Mouse (Mus musculus): Measurements from ENCODE around the gene Hist1h2ai.

The Hist1h2ai gene

GRCm38 (mm10) chr13:21729544-21729943 lies 13.3 kb downstream of the Hist1h2ai start:
- DNase-seq = no peak

- DNase-seq = no peak
These were observed 17.2 kb downstream of the Hist1h2ai start for GRCm38 (mm10) chr13:21733466-21733865.

- peak; percentile 92 for DNase-seq
These were observed 18.0 kb downstream of the Hist1h2ai start for GRCm38 (mm10) chr13:21734010-21734905.

- peak; percentile 75 for DNase-seq
These were observed 18.9 kb downstream of the Hist1h2ai start, which contains the start of gene Hist1h4j for GRCm38 (mm10) chr13:21734906-21735767. Hist1h4j (plus strand) TSS chr13:21735064.

GRCm38 (mm10) chr13:21745006-21745405 lies 28.8 kb downstream of the Hist1h2ai start:
- no peak for DNase-seq

GRCm38 (mm10) chr13:21749387-21750158 lies 33.4 kb downstream of the Hist1h2ai start:
- DNase-seq = no peak

- peak; percentile 91 for DNase-seq
These were observed 34.2 kb downstream of the Hist1h2ai start, which contains the start of gene Hist1h4k for GRCm38 (mm10) chr13:21750159-21751017. Hist1h4k (minus strand) TSS chr13:21750505.

- DNase-seq = no peak
These were observed 35.2 kb downstream of the Hist1h2ai start for GRCm38 (mm10) chr13:21751417-21751816.

- DNase-seq = no peak
These were observed 35.6 kb downstream of the Hist1h2ai start for GRCm38 (mm10) chr13:21751827-21752226.

- no peak for DNase-seq
These were observed 36.1 kb downstream of the Hist1h2ai start for GRCm38 (mm10) chr13:21752356-21752755.

- DNase-seq = no peak
These were observed 36.9 kb downstream of the Hist1h2ai start for GRCm38 (mm10) chr13:21753051-21753523.

- peak; percentile 87 for DNase-seq
These were observed 37.5 kb downstream of the Hist1h2ai start, which contains the start of the genes Hist1h2ak and Hist1h2bn for GRCm38 (mm10) chr13:21753524-21754285. Hist1h2ak (minus strand) TSS chr13:21753827. Hist1h2bn (plus strand) TSS chr13:21754123.

- peak; percentile 32 for DNase-seq
These were observed 38.2 kb downstream of the Hist1h2ai start for GRCm38 (mm10) chr13:21754294-21755001.

GRCm38 (mm10) chr13:21755707-21756106 lies 39.5 kb downstream of the Hist1h2ai start:
- no peak for DNase-seq
